In genomic region chr2:31762853-31763252, GRCm38 (mm10) we compare ENCODE assay signal across 8 mouse cellular contexts. TPM values are rescaled to one million over a fixed set of nuclear protein-coding genes. Genes with fewer than 3 reads are reported as not detected.
A peak's percentile ranks its signal among the peaks of the same experiment; 100 is the strongest.
DNase-seq lines count a peak whose midpoint lies in the region; ATAC-seq and TF ChIP-seq lines count a peak whose summit lies in the region.

No protein-coding gene starts in this region.

- peak overlapping the region; percentile 76 for H3K27ac ChIP-seq in heart, embryonic 16.5 days (ENCODE audit: low read length)
- no peak overlapping the region for H3K27ac ChIP-seq in hindbrain, embryonic 11.5 days (ENCODE audit: low read depth, low read length)
- no peak overlapping the region for H3K27ac ChIP-seq in midbrain, embryonic 11.5 days (ENCODE audit: low read depth, low read length)
- no peak overlapping the region; the same call in 1 of the 2 replicates for H3K27ac ChIP-seq in cerebellum, adult 2 months (ENCODE audit: insufficient read depth, low read length)

- 23% methylated on average over 2 of the region's 2 CpGs for WGBS in heart, embryonic 16.5 days
- WGBS in hindbrain, embryonic 11.5 days, result 7% methylated on average over 2 of the region's 2 CpGs
- 6% methylated on average over 2 of the region's 2 CpGs for WGBS in midbrain, embryonic 11.5 days
- 76% methylated on average over 2 of the region's 2 CpGs for WGBS in cerebellum, adult 2 months

- DNase-seq in heart, postnatal 4 days, result no peak
- peak; percentile 33 for DNase-seq in NIH3T3 (ENCODE audit: low read depth)
- DNase-seq in hindbrain, embryonic 11.5 days (ENCODE audit: low spot score), result no peak
- peak; percentile 87 for DNase-seq in midbrain, embryonic 11.5 days (ENCODE audit: low spot score, missing footprints)
- no peak for DNase-seq in right cerebral cortex, postnatal 25 days
- DNase-seq in adrenal gland, adult 2 months, result no peak
- no peak for DNase-seq in cerebellum, adult 2 months

- peaks cover 67% of the 10 kb centered on the region for H3K4me1 ChIP-seq in heart, embryonic 16.5 days (ENCODE audit: control insufficient read depth, insufficient read depth, low read length)
- H3K4me1 ChIP-seq in hindbrain, embryonic 11.5 days (replicated peaks; ENCODE audit: control insufficient read depth, insufficient read depth, low read length), result peaks cover 6% of the 10 kb centered on the region
- peaks cover 33% of the 10 kb centered on the region for H3K4me1 ChIP-seq in midbrain, embryonic 11.5 days (ENCODE audit: control insufficient read depth, insufficient read depth, low read length)
- peaks cover 12% of the 10 kb centered on the region for H3K4me1 ChIP-seq in cerebellum, adult 2 months (ENCODE audit: control insufficient read depth, insufficient read depth, low read length)

- H3K36me3 ChIP-seq in heart, embryonic 16.5 days (ENCODE audit: control insufficient read depth, insufficient read depth), result no peaks in the 10 kb centered on the region
- no peaks in the 10 kb centered on the region for H3K36me3 ChIP-seq in hindbrain, embryonic 11.5 days (ENCODE audit: control insufficient read depth, insufficient read depth, low read length)
- H3K36me3 ChIP-seq in midbrain, embryonic 11.5 days (ENCODE audit: control insufficient read depth, insufficient read depth, low read length), result no peaks in the 10 kb centered on the region

- H3K4me2 ChIP-seq in heart, embryonic 16.5 days (ENCODE audit: low read depth, low read length), result peak overlapping the region; percentile 50
- H3K4me2 ChIP-seq in hindbrain, embryonic 11.5 days (replicated peaks; ENCODE audit: low read depth, low read length), result peak overlapping the region; percentile 2; the same call in 1 of the 2 replicates
- H3K4me2 ChIP-seq in midbrain, embryonic 11.5 days, result peak overlapping the region; percentile 21; the same call in 1 of the 2 replicates

- H3K4me3 ChIP-seq in heart, embryonic 16.5 days (ENCODE audit: low read length), result peak overlapping the region; percentile 28; the same call in 1 of the 2 replicates
- no peak overlapping the region for H3K4me3 ChIP-seq in hindbrain, embryonic 11.5 days (ENCODE audit: low read depth, low read length)
- H3K4me3 ChIP-seq in midbrain, embryonic 11.5 days (ENCODE audit: low read depth, low read length), result 0 out of 2 replicates have a peak overlapping the region, but pooled peaks have one; percentile 0
- H3K4me3 ChIP-seq in cerebellum, adult 2 months (replicated peaks; ENCODE audit: insufficient read depth, low read depth, low read length), result no peak overlapping the region

- no peaks in the 10 kb centered on the region for H3K27me3 ChIP-seq in heart, embryonic 16.5 days (ENCODE audit: control insufficient read depth, insufficient read depth, low read length)
- H3K27me3 ChIP-seq in hindbrain, embryonic 11.5 days (ENCODE audit: control insufficient read depth, insufficient read depth, low read length), result no peaks in the 10 kb centered on the region
- no peaks in the 10 kb centered on the region for H3K27me3 ChIP-seq in midbrain, embryonic 11.5 days (ENCODE audit: control insufficient read depth, insufficient read depth, low read length)
- no peaks in the 10 kb centered on the region for H3K27me3 ChIP-seq in cerebellum, adult 2 months (ENCODE audit: control insufficient read depth, insufficient read depth, low read length)

- TF ChIP-seq CTCF in cerebellum, adult 2 months (IDR thresholded peaks at IDR 0.05; ENCODE audit: borderline replicate concordance, insufficient read depth, low read depth, low read length), result no peak

- TF ChIP-seq POLR2A in cerebellum, adult 2 months (IDR thresholded peaks at IDR 0.05; ENCODE audit: borderline replicate concordance, insufficient read depth, low read length), result no peak

- ATAC-seq in heart, embryonic 16.5 days (replicated peaks; ENCODE audit: extremely low read depth, insufficient read depth, low FRiP score), result no peak
- ATAC-seq in hindbrain, embryonic 11.5 days (ENCODE audit: low FRiP score), result no peak
- no peak for ATAC-seq in midbrain, embryonic 11.5 days (ENCODE audit: low FRiP score)

- no peaks in the 10 kb centered on the region for H3K9me3 ChIP-seq in heart, embryonic 16.5 days (replicated peaks; ENCODE audit: control insufficient read depth, low read length)
- H3K9me3 ChIP-seq in hindbrain, embryonic 11.5 days (ENCODE audit: control insufficient read depth, low read length), result no peaks in the 10 kb centered on the region
- no peaks in the 10 kb centered on the region for H3K9me3 ChIP-seq in midbrain, embryonic 11.5 days (ENCODE audit: control insufficient read depth, low read length)

- peak overlapping the region; percentile 62 for H3K9ac ChIP-seq in heart, embryonic 16.5 days (ENCODE audit: low read length)
- no peak overlapping the region for H3K9ac ChIP-seq in hindbrain, embryonic 11.5 days (ENCODE audit: low read depth, low read length)
- peak overlapping the region; percentile 18; the same call in 1 of the 2 replicates for H3K9ac ChIP-seq in midbrain, embryonic 11.5 days (ENCODE audit: low read length)

RNA-seq across cellular contexts. Expression of gene Qrfp, which starts 47.5 kb away (rescaled TPM):
- polyA plus RNA-seq in heart, embryonic 16.5 days (2015; fragmentation: Nextera tagmentation; extraction: Ambion mirVana), result 0.14 and 0.22 TPM in 2 replicates
- total RNA-seq in heart, postnatal 4 days (2021), result not detected
- polyA plus RNA-seq in hindbrain, embryonic 11.5 days (2014; fragmentation: Nextera tagmentation; extraction: Ambion mirVana), result 0.08 and 0.28 TPM in 2 replicates
- 0.06 and 0.11 TPM in 2 replicates for polyA plus RNA-seq in midbrain, embryonic 11.5 days (2014; fragmentation: Nextera tagmentation; extraction: Ambion mirVana)
- not detected for total RNA-seq in adrenal gland, adult 2 months (2021)
- polyA plus RNA-seq in adrenal gland, adult 2 months (2012; rRNA removed), result not detected in 2 replicates
- polyA plus RNA-seq in cerebellum, adult 2 months (2012; rRNA removed), result not detected in 2 replicates

Comparison
In these comparisons a context has a peak if more than half of its experiments do, and no peak if none do; other contexts are left out.
1. H3K4me3 ChIP-seq: peak in heart, embryonic 16.5 days (single experiment) and midbrain, embryonic 11.5 days (single experiment); none in hindbrain, embryonic 11.5 days (single experiment) and cerebellum, adult 2 months (single experiment).
2. DNase-seq: peak in NIH3T3 (single experiment) and midbrain, embryonic 11.5 days (single experiment); none in heart, postnatal 4 days (single experiment), hindbrain, embryonic 11.5 days (single experiment), right cerebral cortex, postnatal 25 days (single experiment), adrenal gland, adult 2 months (single experiment) and cerebellum, adult 2 months (0 of 2).
3. Peak in every context shown above with its lines, with median percentiles within 50 percentile points of each other: H3K4me2 ChIP-seq.